Mouse (Mus musculus) v-Abl transformed pro-B cells (cell line): ENCODE measurements around the gene Acox3.

Source experiments
- in situ Hi-C, 2 experiments: fragments of 400-800 bp; cut with MboI; formaldehyde crosslinking; loops; one replicate each; pipeline ENCODE4 v1.15.1; 2025; ENCODE audit not compliant: unreplicated experiment in 2 of 2

The Acox3 gene

DNA sequence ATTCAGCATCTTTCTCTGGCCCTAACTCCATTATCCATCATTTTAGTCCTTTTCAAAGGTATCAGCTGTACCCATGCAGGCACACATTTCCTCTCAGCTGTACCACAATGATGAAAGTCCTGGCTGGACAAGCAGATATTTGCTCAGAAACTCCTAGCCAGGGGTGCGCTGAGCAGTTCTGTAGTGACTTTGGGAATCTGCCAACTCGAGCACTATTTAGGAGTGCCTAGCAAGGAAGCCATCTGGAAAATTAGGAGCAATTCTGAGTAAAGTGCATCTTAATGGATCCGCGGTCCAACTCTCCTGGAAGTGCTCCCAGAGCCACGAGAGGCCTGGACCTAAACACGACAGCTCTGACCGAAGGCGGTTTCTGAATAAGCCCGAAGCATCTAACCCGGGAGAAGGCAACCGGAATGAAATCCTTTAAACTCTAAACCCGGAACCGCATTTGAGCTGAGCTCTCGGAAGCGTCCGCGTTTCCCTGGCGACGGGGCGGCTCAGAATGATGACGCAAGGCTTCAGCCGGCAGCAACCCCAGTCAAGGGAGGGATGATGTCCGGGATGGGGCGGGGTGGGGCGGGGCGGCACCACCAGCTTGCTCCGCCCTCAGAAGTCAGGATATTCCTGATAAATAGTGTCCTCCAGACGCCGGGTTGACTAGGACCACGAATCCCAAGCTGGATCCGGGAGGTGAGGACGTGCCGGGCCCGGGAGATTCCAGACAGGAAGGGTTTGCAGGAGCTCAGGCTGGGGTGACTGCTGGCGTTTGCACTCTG is at the start of gene Acox3:
Acox3 (plus strand) TSS at position 596 of the 776 bp plus-strand sequence.
- in situ Hi-C loops: no loop called here

DNA sequence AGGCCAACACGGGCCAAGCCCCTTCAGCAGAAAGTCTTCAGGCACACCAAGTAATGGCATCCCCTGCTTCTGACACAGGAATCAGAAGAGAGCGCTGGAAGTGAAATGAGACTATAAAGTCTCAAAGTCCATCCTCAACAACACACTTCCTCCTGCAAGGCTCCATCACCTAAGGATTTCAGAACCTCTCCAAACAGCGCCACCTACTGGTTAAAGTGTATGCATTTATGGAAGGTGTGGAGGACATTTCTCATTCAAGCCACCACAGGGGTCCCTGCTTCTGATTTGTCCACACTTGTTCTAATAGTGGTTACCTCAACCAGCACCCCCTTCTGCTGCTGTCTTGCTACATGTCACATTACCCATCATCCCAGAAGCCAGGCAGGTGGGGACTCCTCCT is 46.6 kb upstream of the Acox3 start:
- in situ Hi-C loops: no loop called here

DNA sequence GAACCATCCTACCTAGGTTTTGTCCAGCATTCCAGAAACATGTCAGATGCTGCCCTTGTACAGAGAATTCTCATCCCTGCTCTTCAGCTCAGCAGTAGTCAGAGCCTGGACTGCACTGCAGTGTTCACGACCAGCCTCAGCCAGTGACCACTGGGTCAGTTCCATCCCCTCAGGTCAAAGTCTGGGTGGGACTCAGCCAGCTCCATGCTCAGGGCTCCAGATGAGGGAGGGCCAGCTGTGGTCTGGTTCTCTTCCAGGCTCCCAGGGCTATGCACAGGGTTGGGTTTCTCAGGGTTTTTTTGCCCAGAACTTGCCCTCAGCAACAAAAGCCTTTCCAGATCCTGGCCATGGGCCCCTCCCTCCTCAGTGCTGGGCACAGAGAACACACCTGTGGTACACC is 45.4 kb upstream of the Acox3 start:
- in situ Hi-C loops: no loop called here

DNA sequence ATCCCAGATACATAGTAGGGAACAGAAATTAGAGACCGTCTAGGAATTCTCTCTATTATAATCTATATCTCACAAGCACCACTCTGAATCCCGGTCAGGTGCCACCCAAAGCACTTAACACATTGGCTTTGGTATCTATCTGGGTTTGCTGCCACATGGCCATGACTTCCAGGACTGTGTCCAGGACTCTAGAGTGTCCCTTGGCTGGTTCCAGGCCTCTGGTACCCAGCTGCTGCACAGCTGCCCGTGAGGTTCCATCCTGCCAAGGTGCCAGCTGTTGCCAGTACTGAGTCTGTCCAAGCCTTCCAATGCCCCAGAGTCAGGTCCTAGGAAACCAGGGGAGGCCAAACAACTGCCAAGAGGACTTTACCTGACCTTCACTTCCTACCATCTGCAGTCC is 44.8 kb upstream of the Acox3 start:
- in situ Hi-C loops: no loop called here

DNA sequence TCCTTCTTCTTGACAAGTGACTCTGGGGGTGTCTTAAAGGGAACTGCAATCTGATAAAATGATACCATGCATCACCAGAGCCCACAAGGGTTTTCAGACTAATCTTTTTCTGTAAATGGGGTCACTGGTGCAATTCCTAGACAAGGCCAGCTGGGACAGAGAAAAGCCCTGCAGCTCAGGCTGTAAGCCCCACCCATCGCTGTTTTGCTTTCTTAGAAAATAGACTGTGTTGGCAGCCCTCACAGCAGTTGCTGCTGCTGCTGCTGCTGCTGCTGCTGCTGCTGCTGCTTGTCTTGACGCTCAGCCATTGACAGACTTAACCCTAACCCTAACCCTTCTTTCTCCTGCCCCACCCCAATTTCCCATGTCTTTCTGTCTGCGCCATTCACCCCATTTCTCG is 43.3 kb upstream of the Acox3 start:
- in situ Hi-C loops: no loop called here

DNA sequence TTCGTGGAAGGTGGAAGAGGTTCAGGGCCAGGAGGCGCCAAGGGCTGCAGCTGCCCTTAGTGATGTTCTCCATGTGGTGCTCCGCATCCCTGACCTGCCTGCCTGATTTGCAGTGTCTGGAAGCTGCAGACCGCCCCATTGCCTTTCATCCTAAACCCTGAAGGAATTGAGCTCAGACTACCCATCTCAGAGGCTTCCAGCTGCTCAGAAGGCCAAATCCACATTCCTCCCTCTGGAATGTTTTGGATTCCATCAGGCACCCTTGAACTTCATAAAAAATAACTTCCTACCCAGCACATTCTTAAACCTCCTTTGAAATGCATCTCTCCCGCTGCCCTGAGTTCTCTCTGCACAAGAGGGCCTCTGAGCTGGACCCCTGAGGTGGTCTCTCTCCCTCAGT is 42.3 kb upstream of the Acox3 start:
- in situ Hi-C loops: no loop called here

DNA sequence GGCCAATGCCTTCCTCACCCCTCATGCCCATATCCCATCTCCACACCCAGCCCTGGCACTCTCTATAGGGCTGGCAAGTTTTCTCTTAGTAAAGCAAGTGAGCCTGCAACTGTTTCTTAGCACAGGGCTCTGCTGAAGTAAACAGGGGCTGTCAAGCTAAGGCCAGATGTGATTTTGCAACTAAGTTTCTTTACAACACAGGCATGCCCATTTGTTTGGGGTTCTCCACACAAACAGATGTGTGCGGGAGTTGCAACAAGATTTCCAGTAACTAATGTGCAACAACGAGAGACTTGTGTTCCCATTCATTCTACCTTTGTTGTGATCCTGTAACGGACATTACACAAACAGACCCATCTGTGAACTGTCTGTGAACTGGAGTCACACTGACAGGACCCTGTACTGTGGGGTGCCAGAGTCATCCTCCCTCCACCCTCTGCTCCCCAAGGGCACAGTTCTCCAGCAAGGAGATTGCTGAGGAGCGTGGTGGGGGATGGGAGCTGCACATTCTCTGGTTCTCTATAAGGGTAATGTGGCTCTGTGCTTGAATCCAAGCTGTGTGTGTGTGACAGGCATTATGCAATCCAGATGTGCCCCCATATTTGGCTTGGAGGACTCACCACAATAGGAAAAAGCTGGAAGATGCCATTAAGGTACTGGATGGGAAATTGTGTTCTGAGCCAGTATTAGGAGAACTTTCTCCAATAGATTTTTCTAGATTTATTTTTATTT is 41.6 kb upstream of the Acox3 start:
- in situ Hi-C loops: no loop called here

DNA sequence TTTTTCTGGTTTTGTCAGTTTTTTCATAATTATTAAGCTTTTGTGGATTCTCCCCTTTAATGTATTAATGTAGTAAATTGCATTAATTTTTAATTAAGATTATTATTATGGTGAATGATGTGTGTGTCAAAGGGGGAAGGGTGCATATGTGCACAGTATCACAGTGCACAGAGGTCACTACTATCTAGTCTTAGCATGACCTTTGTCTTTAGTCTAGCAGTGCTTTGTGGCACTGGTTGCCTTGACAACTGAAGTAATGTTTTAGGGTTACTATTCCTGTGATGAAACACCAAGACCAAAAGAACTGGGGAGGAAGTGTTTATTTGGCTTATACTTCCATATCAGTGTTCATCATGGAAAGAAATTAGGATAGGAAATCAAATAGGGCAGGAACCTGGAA is 36.7 kb upstream of the Acox3 start:
- in situ Hi-C loops: no loop called here

DNA sequence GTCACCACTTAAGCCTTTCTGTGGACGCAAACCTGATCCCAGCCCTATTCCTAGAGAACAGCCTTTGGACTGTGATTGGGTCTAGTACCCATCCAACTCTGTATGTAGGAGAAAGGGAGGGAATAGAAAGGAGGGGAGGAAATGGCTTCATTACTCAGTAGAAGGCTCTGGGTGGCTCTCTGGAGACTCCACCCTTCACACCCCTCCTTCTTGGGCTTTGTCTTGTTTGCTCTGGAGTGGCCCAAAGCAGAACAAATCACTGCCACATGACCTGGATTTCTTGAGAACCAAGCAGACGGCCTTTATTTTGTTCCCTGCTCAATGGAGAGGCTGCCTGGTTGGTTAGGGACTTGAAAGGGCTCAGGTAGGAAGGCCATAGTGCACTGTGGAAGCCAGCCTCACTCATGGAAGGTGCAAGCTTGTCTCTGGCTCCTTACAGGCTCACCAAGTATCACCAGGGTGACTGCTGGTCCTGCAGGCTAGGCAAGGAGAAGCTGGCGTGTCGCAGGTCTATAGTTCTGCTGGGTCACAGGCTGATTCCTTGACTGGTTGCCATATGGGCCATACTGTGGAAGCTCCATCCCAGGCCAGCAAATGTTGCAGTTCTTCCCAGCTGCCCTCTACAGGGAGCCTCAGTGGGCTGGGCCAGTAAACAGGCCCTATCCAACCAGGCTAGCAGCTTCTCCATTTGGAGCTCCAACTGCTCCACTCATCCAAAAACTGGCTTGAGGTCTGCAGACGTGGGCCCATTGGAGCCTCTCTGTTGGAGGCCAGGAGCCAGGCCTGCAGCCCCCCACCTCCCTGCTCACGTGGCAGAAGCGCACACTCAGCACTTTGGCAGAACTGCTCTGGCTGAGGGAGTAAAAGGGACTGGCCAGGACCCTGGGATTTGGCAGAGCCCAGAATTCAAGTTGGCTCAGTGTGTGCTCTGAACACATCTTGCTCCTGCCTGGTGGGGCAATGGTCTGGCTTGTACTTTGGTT is 30.7 kb upstream of the Acox3 start:
- in situ Hi-C loops: no loop called here

DNA sequence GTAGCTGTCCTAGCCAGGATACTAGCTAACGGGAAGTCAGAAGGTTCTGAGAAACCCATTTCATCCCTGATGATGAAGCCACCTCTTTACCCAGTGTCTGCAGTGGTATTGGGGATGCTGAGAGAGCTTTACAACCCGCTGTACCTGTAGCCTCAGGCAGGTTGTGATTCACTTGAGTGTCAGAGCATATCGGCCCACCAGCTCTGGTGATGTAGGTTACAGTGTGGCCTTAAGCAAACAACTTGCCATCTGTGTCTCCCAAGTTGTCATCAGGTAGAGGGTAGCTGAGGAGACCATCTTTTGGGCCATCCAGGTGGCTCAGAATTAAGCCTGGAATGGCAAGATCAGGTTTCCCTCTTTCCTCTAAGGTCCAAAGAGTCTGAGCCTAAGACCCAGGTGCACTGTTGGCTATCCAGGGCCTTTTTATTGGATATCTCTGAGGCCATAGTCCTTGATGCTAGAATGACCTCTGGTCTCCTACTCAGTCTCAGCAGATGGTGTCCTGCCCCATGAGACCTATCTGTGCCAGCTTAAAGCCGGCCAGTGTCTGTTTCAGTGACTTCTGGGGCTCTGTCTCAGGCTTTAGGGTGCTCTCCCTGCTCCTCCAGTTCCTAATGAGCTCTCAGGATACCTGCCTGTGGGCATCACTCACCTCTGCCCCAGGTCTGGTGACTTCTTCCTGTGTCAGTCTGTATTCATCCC is 29.9 kb upstream of the Acox3 start:
- in situ Hi-C loops: no loop called here

DNA sequence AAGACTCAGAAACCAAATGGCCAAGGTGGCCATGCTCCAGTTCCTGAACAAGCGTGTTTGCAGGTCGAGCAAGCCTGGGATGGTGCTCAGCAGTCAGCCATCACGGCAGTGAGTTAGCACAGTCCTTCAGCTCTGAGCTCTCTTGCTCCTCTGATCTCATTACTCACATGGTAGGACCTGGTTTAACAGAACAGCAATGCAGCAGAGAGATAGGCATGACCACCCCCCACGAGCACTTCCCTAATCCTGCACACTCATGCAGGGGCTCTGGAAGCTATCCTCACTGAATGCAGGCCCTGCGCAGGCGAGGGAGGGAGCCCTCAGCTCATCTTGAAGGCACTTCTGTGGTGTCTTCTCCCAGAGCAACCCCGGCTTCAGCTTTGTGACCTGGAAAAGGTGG is 26.4 kb upstream of the Acox3 start:
- in situ Hi-C loops: no loop called here

DNA sequence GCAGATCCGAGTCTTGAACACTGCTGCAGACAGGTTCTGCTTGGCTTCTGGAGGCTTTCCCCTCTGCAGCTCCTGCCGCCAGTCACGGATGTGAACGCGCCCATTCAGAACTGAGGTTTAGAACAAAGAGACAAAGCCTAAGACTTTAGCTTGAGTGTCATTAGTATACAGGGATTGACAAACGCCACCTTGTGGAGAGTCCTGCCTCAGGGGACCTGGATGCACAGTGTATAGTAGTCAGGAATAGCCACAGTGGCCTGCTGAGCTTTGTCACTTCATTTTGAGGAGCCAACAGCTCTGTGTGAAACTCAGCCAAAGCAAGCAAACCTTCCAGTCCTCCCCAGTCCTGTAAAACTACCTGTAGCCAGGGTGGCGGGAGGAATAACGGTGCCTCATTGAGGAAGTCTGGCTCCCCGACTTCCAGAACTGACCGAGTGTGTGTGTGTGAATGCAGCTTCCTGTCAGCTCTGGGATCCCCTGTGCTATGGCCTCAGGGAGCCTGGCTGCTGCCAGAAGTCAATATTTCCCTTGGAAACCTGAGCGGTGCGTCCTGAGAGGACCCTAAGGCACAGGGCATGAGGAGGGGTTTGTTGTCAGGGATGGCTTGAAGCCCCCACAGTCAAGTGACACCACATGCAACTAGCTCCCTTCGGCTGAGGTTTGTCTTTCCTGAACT is 24.8 kb upstream of the Acox3 start:
- in situ Hi-C loops: no loop called here

DNA sequence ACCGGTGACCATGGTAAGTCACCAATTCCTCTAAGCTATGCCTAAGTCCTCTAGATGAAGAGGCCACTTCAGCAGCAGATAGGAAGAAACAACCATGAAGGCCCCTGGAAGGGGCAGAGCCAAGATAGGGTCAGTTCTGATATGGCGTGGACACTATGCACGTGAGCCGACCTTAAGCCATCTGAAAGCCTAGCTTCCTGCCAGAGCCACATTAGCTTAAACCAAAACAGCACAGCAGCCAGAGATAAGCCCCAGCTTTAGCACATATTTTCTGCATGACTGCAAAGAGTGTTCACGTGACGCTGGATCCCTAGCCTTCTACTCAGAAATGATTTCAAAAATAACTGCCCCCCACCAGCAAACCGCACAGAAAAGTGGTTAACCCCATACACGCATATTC is 23.4 kb upstream of the Acox3 start:
- in situ Hi-C loops: no loop called here

DNA sequence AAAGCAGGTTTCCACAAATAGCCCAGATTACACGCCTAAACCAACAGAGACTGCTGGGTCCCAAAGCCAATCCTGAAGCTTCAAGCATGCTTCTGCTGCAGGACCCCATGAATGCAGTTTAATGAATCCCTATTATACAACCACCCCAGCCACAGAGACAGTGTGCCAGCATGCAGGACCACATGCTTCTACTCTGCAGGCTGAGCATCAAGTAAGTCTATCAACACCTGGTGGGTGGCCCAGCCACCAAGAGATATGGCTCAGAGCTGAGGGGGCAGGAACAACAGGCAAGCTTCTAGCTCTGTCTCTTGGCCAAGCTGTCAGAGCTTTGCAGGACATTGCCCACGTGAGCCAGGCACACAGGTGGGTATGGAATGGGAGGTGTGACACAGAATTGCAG is 20.2 kb upstream of the Acox3 start:
- in situ Hi-C loops: no loop called here

DNA sequence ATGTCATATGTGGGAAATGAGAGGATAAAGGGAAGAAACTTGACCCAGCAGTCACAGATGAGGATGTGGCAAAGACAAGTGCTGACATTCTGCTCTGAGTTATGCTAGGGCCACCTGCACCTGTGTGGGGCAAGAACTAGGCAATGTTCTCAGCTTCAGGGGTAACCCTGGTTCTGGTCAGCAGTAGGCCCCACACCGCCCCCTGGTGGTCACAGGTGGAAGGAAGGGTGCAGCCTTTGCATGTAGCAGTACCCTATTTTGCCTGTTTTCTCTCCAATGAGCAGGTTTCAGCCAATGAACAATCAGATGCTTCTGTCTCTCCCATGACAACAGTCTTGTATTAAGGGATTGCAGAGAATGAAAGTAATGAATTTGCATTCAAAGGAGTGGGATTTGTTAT is 19.4 kb upstream of the Acox3 start:
- in situ Hi-C loops: no loop called here

DNA sequence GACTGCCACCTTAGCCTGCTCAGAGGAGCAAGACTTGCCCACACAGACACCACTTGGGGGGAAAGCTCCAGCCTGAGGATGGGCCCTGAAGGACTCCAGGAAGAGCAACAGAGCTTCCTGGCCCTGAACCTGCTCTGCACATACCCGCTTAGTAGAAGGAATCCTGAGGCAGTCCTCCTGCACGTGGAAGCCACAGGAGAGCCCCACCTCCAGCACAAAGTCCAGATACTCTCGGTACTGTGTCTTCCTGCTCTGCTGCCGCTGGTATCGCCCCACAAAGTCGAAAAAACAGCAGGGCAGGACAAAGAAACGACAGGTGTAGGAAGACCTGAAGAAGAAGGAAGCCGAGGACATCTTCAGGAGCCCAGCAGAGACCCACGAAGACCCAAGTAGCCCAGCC is 17.6 kb upstream of the Acox3 start:
- in situ Hi-C loops: no loop called here

DNA sequence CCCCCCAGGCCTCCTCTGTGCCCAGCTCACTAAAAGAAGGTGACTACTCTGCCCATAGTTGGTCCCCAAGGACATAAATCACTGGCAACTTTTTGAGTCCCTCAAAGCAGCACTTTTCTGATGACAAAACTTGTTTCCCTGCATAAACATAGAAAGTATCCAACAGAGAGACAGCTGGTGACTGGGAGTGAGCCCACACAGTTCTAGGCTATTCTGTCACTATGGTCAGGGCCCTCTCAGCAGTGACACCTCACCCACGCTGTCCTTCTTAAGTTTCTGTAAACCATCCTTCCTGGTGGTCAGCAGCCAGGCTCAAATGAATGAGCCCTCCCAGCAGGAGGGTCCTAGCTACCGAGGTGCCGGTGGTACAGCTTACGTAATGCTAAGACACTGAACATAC is 16.2 kb upstream of the Acox3 start:
- in situ Hi-C loops: no loop called here

DNA sequence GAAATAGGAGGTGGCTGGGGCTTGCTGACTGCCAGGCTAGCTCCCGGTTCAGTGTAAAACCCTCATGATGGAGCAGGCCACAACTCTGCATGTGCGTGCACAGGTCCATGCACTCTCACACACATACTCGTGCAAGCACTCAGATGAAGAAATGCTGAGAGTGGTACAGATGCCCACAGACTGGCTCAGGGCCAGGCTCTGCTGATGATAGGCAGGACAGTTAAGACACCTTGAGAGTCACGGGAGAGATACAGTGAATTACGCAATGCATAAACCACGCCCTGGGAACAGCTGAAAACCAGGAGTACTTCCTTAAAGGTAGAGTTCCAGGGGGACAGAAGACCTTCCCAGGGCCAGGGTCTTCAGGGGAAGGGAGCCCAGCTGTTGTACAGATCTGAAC is 11.3 kb upstream of the Acox3 start:
- in situ Hi-C loops: no loop called here

DNA sequence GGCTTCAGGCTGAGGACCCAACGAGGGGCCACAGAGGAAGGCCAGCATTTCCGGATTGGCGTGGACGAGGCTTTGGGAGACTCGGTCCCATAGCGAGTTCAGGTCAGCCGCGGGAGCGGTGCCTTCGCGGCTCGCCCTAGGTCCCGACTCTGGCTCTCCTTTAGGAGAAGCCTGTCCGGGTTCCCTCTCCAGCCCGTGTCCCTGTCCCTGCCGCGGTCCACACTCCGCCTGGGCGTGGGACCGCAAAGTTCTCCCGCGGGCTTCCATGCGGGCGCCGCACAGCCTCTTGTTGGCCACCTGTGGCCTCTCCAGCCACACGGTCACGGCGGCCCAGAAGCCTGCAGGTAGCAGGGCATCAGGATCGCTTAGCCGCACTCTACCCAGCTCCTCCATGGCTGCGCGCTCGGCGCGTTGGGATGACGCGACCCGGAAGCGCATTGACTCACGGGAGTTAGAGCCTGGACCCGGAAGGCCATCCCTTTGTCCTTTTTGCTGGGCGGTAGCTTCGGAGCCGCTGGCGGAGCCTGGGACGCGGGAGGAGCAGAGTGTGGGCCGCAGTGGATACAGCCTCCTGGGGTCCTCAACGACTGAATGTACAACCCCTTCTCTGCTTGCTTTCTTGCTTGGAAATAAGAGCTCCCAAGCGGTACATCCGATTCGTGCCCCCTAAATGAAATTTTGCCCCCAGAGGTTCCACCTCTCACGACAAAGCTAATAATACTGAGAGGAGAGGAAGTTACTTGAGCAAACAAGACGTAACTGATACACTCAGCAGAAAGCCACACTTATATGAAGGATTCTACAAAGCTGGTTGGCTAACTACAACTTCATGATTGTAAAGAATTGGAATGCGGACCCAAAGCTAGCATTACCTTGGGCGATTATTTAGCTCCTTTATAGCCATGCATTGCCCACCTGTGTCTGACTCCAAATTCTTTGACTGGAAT is 7.9 kb upstream of the Acox3 start, which contains the start of gene Trmt44:
Trmt44 (minus strand) TSS at position 418 of the 947 bp plus-strand sequence.
- in situ Hi-C loops: no loop called here
